Mouse (Mus musculus) bone marrow, adult 2 months (tissue): ENCODE measurements around the gene Pramef12. TPM values are rescaled to one million over a fixed set of nuclear protein-coding genes. Genes with fewer than 3 reads are reported as not detected.
A peak's percentile ranks its signal among the peaks of the same experiment; 100 is the strongest.
"Not testable (repeated sequence)": the region's sequence is repeated elsewhere in the genome, so short reads cannot be mapped to it uniquely, and the experiment has no call there.

Source experiments
- H3K27ac ChIP-seq: fragments of 200-500 bp; 2 replicates; pipeline ENCODE4 v1.5.1; 2012; ENCODE audit warnings: low read depth, mild to moderate bottlenecking, control low read depth, inconsistent platforms, low read length; ENCODE audit not compliant: control insufficient read depth, poor library complexity, insufficient read depth
- H3K4me1 ChIP-seq: fragments of 200-500 bp; 2 replicates; pipeline ENCODE4 v1.6.1; 2011; ENCODE audit warnings: low read length; ENCODE audit not compliant: control insufficient read depth, insufficient read depth
- H3K4me3 ChIP-seq: fragments of 200-500 bp; replicated peaks from 2 replicates; pipeline ENCODE3; 2011; ENCODE audit warnings: mild to moderate bottlenecking, low read depth, low read length, control low read depth; ENCODE audit not compliant: control insufficient read depth
- CTCF ChIP-seq: fragments of 200-500 bp; IDR thresholded peaks from 2 replicates; pipeline ENCODE4 v1.5.1; 2011; ENCODE audit warnings: low read length, control low read depth; ENCODE audit not compliant: control insufficient read depth, insufficient read depth
- POLR2A ChIP-seq: fragments of 200-500 bp; IDR thresholded peaks from 2 replicates; pipeline ENCODE4 v1.6.1; 2011; ENCODE audit warnings: low read depth, mild to moderate bottlenecking, control low read depth, low read length, borderline replicate concordance; ENCODE audit not compliant: control insufficient read depth
- WGBS: fragments of 180-500 bp; shearing (Covaris S2); methylation state at CpG from one replicate; pipeline ENCODE4 v1.1.7; 2018; 5-methylcytosine and 5-hydroxymethylcytosine counted together
- polyA plus RNA-seq: library from polyadenylated mRNA; stranded (reverse); fragments of >200 nt; gene quantifications from 2 replicates; pipeline ENCODE4 v1.2.4, GENCODE M21; 2011; ENCODE audit warnings: low replicate concordance; ENCODE audit not compliant: missing spikeins, insufficient read depth, insufficient read length

Pramef12 gene
- polyA plus RNA-seq, 1 experiment = 2.0 TPM

GRCm38 (mm10) chr4:144420644-144421043 is 12.4 kb upstream of the Pramef12 start:
- Histone ChIP-seq H3K4me3 (no peak overlapping the region), H3K4me1 (no peaks in the 10 kb centered on the region), H3K27ac (no peak overlapping the region)
- TF ChIP-seq CTCF (0 out of 2 replicates have a peak, but pooled peaks have one; percentile 29), POLR2A (no peak)

DNA sequence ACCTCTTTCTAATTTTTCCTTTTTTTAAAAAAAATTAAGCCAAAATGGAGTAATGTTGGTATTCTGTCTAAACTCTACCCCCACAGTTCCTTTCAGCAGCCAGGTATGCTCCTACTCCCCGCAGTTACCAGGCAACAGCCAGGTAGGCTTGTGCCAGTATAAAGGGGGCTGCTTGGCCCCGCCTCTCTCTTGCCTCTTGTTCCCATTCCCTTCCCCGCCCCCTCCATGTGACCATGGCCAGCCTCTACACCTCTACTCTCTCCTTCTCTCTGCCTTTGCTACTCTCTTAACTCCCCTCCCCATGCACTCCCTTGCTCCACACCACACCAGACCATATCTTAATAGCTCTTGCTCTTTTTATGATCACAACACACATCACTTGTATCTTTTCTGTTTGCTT is 2.0 kb downstream of the Pramef12 start:
- WGBS = 84% methylated on average over 3 of the region's 3 CpGs
- no peak overlapping the region for H3K27ac ChIP-seq
- no peaks in the 10 kb centered on the region for H3K4me1 ChIP-seq
- TF ChIP-seq CTCF = no peak
- TF ChIP-seq POLR2A = no peak
- H3K4me3 ChIP-seq = no peak overlapping the region

DNA sequence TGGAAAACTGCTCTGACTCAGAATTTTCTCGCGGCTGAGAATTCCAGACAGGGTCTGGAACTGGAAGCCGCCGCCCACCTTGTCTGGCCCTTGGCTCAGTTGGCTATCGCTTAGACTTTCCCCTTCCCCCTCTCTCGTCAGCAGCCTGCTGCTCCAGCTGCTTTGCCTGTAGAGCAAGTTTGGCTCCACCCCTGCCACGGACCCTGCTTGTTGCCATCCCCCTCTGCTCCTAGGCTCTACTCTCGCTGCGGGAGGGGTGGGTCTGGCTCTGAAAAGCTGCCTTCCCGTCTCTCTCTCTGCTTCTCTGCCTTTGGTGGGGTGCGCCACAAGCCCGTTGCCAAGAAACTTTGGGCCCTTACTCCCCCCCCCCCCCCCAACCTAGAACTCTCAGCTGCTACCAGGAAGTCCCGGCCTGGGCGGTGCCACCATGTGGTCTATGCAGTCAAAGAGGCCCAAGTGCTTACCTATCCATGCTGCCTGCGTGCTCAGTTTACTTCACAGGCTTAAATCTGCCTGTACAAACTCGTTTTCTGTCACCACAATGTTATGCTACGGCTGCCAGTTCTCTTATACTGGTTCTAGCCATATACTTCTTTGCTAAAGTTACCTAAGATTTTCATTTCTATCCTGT is 3.7 kb downstream of the Pramef12 start:
- no peak overlapping the region for H3K4me3 ChIP-seq
- WGBS = 4% methylated on average over 17 of the region's 17 CpGs
- TF ChIP-seq CTCF (no peak), POLR2A (no peak)

GRCm38 (mm10) chr4:144402712-144403111 is 5.6 kb downstream of the Pramef12 start:
- H3K4me1 ChIP-seq = no peaks in the 10 kb centered on the region
- H3K4me3 ChIP-seq = no peak overlapping the region
- WGBS = 6% methylated on average over 4 of the region's 4 CpGs
- no peak overlapping the region for H3K27ac ChIP-seq
- no peak for TF ChIP-seq CTCF
- TF ChIP-seq POLR2A = no peak

More for the DNA sequence above, 3.7 kb downstream of the Pramef12 start:
- Histone ChIP-seq H3K27ac (no peak overlapping the region), H3K4me1 (no peaks in the 10 kb centered on the region)

DNA sequence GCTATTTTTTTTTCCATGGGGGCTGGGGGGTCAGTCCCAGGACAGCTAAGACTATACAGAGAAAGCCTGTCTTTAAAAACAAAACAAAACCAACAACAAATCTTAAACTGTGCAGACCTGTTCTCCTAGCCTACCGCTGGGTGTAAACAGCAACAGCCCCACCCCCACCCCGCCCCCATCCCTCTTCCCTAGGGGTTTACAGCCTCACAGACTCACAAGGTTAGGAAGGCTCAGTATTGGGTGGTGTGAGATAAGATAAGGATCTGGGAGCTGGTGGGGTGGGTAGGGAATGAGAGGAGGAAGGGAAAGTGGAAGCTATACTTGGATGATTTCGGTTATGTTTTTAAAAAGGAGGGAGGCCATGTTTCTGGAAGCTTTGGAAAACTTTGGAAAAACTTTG is 11.9 kb downstream of the Pramef12 start:
- Histone ChIP-seq H3K27ac (no peak overlapping the region), H3K4me1 (no peaks in the 10 kb centered on the region), H3K4me3 (no peak overlapping the region)
- WGBS = 79% methylated on average over 3 of the region's 3 CpGs
- TF ChIP-seq POLR2A (no peak), CTCF (no peak)

DNA sequence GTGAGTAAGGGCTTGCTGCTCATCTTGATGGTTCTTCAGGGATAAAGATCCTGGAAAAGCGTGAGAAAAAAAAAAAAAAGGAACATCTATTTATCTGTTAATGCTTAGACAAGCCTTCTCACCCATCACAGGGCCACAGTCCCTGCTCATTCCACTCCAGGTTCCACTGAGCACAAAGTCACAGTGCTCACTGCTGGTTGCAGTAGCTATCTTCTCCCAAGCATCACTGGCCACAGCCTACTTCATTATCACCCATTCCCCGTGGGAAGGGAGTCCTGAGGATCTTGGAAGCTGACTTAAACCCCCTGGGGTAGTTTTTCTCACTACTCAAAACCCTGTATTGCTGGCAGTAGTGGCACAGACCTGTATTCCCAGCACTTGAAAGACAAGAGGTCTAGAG is 30.4 kb downstream of the Pramef12 start, which contains the start of gene Pramef20:
Pramef20 (minus strand) TSS at position 23 of the 400 bp plus-strand sequence.
- WGBS = 56% methylated on average over 2 of the region's 2 CpGs
- TF ChIP-seq CTCF (no peak), POLR2A (no peak)
- Histone ChIP-seq H3K4me3 (no peak within 1 kb of the TSS), H3K4me1 (no peaks in the 10 kb centered on the region), H3K27ac (no peak within 1 kb of the TSS)

- not testable (repeated sequence) for H3K27ac ChIP-seq, H3K4me3 ChIP-seq, H3K4me1 ChIP-seq
- 80% methylated on average over 3 of the region's 3 CpGs for WGBS
These were observed 50.6 kb downstream of the Pramef12 start, which contains the start of gene Gm13119 for GRCm38 (mm10) chr4:144357642-144358041. Gm13119 (plus strand) TSS chr4:144357942.

Other genes starting within 250 kb of the Pramef12 start
- gene Oog3, start 245.8 kb downstream of the Pramef12 start, polyA plus RNA-seq = not detected in 2 replicates
- gene Oog2, start 217.7 kb downstream of the Pramef12 start, polyA plus RNA-seq = not detected in 2 replicates
- not detected in 2 replicates for gene C87977, start 195.1 kb downstream of the Pramef12 start, polyA plus RNA-seq
- gene Pramel5, start 128.0 kb downstream of the Pramef12 start, polyA plus RNA-seq = not detected in 2 replicates
- not detected in 2 replicates for gene Gm13128, start 78.2 kb downstream of the Pramef12 start, polyA plus RNA-seq
- not detected in 2 replicates for gene Gm13119, start 50.5 kb downstream of the Pramef12 start, polyA plus RNA-seq
- gene Pramef20, start 30.5 kb downstream of the Pramef12 start, polyA plus RNA-seq = not detected in 2 replicates
- not detected in 2 replicates for gene 1700012P22Rik, start 30.3 kb upstream of the Pramef12 start, polyA plus RNA-seq
- not detected in 2 replicates for gene Gm9944, start 44.9 kb upstream of the Pramef12 start, polyA plus RNA-seq
- not detected in 2 replicates for gene Aadacl3, start 55.3 kb upstream of the Pramef12 start, polyA plus RNA-seq
- not detected in 2 replicates for gene 9430007A20Rik, start 111.4 kb upstream of the Pramef12 start, polyA plus RNA-seq
- gene Gm13124, start 156.7 kb upstream of the Pramef12 start, polyA plus RNA-seq = not detected in 2 replicates
- not detected in 2 replicates for gene Aadacl4, start 205.2 kb upstream of the Pramef12 start, polyA plus RNA-seq